Mouse (Mus musculus) kidney, adult 9 months (tissue): Measurements from ENCODE around the gene Zfp446.

Experiments used
- DNase-seq: peaks from one replicate; pipeline ENCODE4 v3.0.0; 2022

The Zfp446 gene

DNA sequence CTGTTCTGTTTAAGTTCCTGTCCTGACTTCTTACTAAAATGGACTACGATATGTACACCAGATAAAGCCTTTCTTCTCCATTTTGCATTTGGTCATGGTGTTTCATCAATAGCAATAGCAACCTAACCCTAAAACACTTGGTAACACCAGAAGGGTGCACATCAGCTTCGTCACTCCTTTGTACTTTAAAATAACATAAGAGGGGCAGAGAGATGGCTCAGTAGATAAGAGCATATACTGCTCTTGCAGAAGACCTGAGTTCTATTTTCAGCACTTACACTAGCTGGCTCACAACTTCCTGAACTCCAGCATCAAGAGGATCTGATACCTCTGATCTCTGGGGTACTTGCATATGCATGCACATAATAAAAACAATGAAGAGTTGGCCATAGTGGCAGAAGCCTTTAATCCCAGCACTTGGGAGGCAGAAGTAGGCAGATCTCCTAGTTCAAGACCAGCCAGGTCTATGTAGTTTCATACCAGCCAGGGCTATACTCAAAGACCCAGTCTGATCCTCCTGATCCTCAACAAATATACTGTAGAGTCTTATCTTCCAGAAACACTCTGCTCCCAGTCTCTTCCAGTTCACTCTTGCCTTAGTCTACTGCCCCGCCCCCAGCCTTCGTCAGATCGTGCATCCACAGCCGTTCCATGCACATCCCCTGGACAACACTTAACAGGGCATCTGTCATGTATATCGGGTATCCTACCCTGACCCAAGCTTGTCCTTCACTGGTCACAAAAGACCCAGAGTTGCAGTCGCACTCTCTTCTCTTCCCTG, 10.0 kb downstream of the Zfp446 start:
- DNase-seq, result no peak

GRCm38 (mm10) chr7:12992222-12992621, 14.6 kb downstream of the Zfp446 start:
- DNase-seq, result peak; percentile 35

GRCm38 (mm10) chr7:12993148-12993547, 15.5 kb downstream of the Zfp446 start:
- DNase-seq, result no peak

- DNase-seq, result no peak
Observed at GRCm38 (mm10) chr7:12995862-12996261, 18.2 kb downstream of the Zfp446 start.

GRCm38 (mm10) chr7:12997230-12997629, 19.6 kb downstream of the Zfp446 start:
- no peak for DNase-seq

DNA sequence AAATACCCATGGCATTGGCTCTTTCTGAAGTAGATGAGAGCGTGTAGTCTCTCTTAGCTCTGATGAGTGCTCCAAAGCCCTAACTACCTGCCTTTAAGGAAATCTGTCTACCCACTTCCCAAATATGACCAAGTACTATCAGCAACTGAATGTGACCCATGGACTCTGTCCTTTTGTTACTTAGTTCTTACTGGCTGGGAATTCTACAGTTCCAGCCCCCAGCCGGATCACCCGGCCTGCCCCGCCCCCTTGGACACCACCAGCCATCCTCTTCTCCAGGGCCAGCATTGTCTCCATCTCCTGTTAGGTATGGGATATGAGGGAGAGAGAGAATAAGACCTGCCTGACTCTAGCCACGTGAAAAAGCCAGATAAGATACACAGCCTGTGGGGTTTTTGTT, 20.4 kb downstream of the Zfp446 start, which contains the start of gene Slc27a5:
Gene Slc27a5 (minus strand): TSS at position 140 of the 400 bp plus-strand sequence.
- no peak for DNase-seq

- no peak for DNase-seq
Observed at GRCm38 (mm10) chr7:12998851-12999250, 21.2 kb downstream of the Zfp446 start, which contains the start of gene Trim28. Gene Trim28 (plus strand): TSS chr7:12999114.

- DNase-seq, result no peak
Observed at GRCm38 (mm10) chr7:13001584-13001983, 23.9 kb downstream of the Zfp446 start.

GRCm38 (mm10) chr7:13003380-13003779, 25.7 kb downstream of the Zfp446 start:
- no peak for DNase-seq

- no peak for DNase-seq
Observed at GRCm38 (mm10) chr7:13006011-13006410, 28.4 kb downstream of the Zfp446 start.

DNA sequence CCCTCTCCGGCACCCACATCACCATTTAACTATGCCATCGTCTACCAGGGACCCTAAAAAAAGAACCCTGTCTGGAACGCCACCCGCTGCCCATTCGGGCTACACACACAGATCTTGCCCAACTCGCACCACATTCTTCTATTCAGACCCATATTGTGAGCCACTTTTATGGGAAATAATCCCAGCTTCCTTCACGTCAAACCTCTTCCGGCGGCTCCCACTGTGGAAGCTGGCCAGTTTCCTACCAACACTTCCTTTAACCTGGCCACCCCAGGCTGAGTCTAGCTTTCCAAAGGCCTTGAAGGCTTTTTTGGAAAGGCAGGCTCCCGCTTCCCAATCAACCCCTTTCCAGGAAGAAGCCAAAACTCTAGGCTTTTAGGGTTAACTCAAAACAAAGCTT, 28.9 kb downstream of the Zfp446 start:
- peak; percentile 27 for DNase-seq

DNA sequence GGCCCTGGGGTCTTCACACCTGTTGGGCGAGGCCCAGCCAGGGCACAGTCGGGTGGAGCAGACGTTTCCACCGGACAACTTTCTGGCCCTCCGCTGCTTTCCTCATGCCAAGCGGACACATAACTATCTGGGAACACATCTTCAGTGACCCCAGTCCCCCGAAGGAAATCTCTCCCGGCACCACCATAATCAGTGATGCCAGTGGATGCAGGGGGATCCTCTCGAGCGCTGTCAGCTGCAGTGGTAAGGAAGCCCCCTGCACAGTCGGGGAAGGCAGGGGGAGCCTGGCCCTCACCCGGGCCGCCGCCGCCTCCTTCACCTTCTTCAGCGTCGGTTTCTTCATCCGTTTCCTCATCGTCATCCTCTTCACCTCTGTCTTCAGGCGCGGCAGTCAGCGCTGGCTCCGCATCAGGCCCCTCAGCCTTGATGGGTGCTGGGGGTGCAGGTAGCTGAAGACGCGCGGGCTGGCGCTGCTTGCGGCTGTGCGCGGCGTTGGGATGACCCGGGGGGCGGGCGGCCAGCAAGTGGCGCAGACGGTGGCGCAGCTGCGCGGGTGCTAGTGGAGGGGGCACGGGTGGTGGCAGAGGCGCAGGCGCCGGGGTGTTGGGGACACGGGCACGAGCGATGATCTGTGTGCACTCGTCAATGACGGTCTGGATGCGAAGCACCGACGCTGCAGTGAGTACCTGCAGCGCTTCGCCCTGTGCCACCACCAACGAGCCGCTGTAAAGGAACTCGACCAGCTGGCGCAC, 29.9 kb downstream of the Zfp446 start:
- no peak for DNase-seq

DNA sequence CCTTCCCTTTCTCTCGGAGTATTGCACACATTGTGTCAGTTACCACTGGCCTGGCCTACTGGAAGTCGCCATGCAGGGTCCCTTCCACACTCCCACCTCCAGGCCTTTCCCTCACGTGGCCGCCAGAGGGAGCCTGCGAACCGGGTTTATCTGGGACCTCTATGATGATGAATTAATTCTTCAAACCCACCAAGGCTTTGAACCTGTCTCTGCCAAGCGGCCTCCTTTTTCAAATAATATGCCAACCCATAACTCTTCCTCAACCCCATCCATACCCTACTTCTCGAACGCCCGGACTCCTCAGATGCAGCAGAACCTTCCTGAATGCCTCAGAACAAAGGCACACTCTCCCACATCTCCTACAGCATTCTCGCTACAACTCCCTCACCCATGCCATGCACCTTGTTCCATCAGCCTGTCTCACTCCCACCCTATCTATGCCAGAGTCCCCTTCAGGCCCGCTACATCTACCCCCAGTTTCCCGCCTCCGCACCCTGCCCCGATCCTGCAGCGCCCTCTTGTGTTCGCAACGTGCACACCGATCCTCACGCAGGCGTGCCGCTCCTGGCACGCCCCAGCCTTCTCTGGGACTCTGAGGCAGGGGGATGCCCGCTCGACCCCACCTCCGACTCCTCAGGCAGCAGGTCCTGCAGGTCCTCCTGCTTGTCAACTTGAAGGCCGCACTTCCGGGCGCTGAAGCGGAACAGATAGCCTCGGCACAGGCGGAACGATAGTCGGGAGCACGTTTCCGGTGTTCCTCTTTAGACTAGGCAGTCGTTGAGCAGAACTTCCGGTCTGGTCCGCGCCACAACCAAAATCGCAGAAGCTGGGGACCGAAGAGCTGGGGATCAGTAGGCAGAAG, 31.7 kb downstream of the Zfp446 start:
- DNase-seq, result peak; percentile 97

- no peak for DNase-seq
Observed at GRCm38 (mm10) chr7:13010005-13010908, 32.6 kb downstream of the Zfp446 start, which contains the start of gene Zbtb45. Gene Zbtb45 (minus strand): TSS chr7:13010034.

DNA sequence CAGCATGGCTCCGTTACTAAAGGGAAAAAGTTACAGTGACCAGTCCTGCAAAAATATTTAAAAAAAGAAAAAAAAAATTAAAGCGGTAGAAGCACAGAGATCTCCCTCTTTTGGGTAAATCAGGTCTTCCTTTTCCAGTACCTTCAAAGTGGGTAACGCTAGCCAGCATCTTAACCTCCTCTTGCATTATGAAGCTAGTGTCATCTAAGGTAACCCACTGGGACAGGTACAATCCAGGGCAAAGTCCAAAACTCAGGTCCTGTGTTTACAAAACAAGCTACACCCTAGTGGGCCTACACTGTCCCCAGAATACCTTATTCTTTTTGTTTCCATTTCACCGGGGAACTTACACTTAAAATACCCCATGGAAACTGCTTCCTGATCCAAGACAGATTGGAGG, 36.0 kb downstream of the Zfp446 start:
- DNase-seq, result no peak

DNA sequence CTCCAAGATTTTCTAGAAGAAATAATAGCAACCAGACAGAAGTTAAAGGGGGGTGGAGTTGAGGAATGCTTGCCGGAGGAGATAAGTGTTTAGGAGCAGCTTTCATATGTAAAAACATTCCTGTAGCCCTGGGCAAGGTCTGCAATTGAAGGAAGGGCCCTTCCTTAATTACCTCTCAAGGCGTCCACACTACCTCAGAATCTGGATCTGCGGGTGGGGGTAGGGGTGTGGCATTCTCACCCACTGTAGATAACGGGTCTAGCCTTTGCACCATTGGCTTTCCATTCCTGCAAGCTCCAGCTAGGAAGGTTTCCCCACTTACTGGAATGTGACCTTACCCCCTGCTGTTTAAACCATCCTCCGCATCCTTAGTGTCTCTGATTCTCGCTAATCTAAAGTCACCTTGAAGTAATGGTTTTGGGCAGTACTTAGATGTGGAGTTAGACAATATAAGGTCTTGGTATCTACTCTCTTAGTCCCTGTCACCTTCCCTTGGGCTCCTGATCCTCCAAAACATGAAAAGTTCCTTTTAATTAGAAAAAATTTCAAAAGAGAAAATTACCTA, 36.7 kb downstream of the Zfp446 start:
- no peak for DNase-seq

DNA sequence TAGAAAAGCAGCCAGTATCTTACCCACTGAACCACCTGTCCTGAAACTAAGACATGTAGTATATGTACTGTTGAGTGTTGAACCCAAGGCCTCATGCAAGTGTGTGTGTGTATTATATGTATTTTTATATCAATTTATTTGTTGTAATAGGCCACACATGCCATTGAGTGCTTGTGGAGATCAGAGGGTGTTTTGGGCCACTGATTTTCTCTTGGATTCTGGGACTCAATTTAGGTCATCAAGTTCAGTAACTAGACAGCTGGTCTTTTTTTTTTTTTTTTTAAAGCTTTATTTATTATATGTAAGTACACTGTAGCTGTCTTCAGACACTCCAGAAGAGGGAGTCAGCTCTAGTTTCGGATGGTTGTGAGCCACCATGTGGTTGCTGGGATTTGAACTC, 37.6 kb downstream of the Zfp446 start:
- DNase-seq, result no peak

DNA sequence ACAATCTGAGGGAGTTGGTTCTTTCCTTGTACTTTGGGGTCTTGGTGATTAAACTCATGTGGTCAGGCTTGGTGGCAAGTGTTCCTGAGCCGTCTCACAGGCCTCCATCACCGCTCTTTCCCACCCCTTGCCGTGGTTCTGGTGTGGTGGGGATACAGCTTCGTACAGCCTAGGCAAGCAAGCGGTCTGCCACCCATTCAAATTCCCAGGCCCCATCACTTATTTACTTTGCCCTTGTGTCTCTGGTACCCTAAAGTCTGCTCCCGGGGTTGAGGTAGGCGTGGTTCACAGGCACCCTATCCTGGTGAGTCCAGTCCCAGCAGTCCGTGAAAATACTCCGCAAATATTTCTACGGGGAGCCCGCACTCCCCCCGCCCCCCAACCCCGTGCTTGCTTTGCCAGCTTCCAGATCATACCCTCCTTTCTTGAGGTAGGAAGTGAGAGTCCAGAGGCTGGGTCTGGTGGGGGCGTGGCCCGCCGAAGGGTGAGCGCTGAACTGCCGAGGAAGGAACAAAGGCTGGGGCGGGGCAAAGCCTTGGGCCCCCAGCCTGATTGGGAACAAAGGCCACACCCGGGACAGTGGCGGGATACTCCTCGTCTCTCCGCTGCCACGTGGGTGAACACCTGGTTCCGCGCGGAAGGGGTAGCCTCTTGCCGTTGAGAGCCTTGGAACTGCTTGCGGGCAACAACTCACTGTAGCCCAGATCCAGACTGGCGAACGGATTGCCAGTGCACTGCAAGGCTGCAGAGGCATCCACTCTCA, 45.3 kb downstream of the Zfp446 start:
- DNase-seq, result peak; percentile 73

- DNase-seq, result peak; percentile 94
Observed at GRCm38 (mm10) chr7:13023928-13024731, 46.5 kb downstream of the Zfp446 start.

GRCm38 (mm10) chr7:13024805-13025204, 47.2 kb downstream of the Zfp446 start:
- DNase-seq, result peak; percentile 72
